Comparison of ENCODE assay signal across 24 mouse cellular contexts in the genomic region with DNA sequence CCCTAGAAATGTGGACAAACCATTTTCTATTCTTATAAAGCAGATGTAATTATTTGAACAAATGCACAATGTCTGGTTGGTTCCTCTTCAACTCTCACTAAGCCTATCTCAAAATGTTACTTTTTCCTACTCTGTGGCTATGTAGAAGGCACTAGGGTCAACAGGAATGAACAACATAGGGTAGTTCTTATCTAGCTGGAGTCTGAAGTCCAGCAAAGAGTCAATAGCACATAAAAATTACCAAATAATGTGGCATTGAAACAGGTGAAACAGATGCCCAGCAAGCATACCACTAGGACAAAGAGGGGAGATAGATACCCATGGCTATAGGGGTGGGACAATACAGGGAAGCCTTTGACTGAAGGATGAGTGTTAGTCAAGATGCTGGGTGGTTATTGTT. TPM values are rescaled to one million over a fixed set of nuclear protein-coding genes. Genes with fewer than 3 reads are reported as not detected.
DNase-seq lines count a peak whose midpoint lies in the region; ATAC-seq and TF ChIP-seq lines count a peak whose summit lies in the region.
"Had no signal": no experiment of that assay in that cellular context is flagged by ENCODE, and none has a peak within 500 bp of the region (broad histone marks: within the 10 kb centered on the region; RNA-seq: fewer than 3 reads in every experiment).

No protein-coding gene starts in this region.

- no peak overlapping the region for H3K4me3 ChIP-seq in hindbrain, postnatal 0 days (ENCODE audit: low read length)
- H3K4me3 ChIP-seq in hindbrain, embryonic 11.5 days (ENCODE audit: low read depth, low read length): no peak overlapping the region
- H3K4me3 ChIP-seq in intestine, embryonic 15.5 days (replicated peaks): no peak overlapping the region
- H3K4me3 ChIP-seq in liver, embryonic 14.5 days (ENCODE audit: insufficient read depth in 1 of 2, low read depth in 2 of 2, low read length in 2 of 2): no peak overlapping the region
- H3K4me3 ChIP-seq in stomach, embryonic 15.5 days (replicated peaks): no peak overlapping the region
- H3K4me3 ChIP-seq in midbrain, postnatal 0 days (ENCODE audit: low read depth, low read length): no peak overlapping the region
- H3K4me3 ChIP-seq in kidney, embryonic 16.5 days (ENCODE audit: low read length): no peak overlapping the region
- H3K4me3 ChIP-seq: forebrain, embryonic 13.5 days; hindbrain, embryonic 15.5 days; midbrain, embryonic 13.5 days had no signal

- no peaks in the 10 kb centered on the region; the same call in 1 of the 2 replicates for H3K4me1 ChIP-seq in hindbrain, postnatal 0 days (ENCODE audit: insufficient read depth, low read length)
- no peaks in the 10 kb centered on the region for H3K4me1 ChIP-seq in hindbrain, embryonic 11.5 days (replicated peaks; ENCODE audit: control insufficient read depth, insufficient read depth, low read length)
- H3K4me1 ChIP-seq in intestine, embryonic 15.5 days (replicated peaks): no peaks in the 10 kb centered on the region
- peaks cover 2 to 6% of the 10 kb centered on the region in 2 experiments; a peak in 1 of 4 replicates for H3K4me1 ChIP-seq in liver, embryonic 14.5 days (replicated peaks; ENCODE audit: control insufficient read depth in 2 of 2, insufficient read depth in 2 of 2, low read length in 1 of 2)
- H3K4me1 ChIP-seq in stomach, embryonic 15.5 days: 0 out of 2 replicates have a peak, but pooled peaks cover 4% of the 10 kb centered on the region
- H3K4me1 ChIP-seq in midbrain, postnatal 0 days (ENCODE audit: insufficient read depth, low read length): no peaks in the 10 kb centered on the region
- peaks cover 9% of the 10 kb centered on the region; the same call in 1 of the 2 replicates for H3K4me1 ChIP-seq in kidney, embryonic 16.5 days (ENCODE audit: insufficient read depth, low read length)

- no peaks in the 10 kb centered on the region for H3K27me3 ChIP-seq in hindbrain, postnatal 0 days (ENCODE audit: insufficient read depth, low read length)
- H3K27me3 ChIP-seq in hindbrain, embryonic 11.5 days (ENCODE audit: control insufficient read depth, insufficient read depth, low read length): no peaks in the 10 kb centered on the region
- no peaks in the 10 kb centered on the region for H3K27me3 ChIP-seq in intestine, embryonic 15.5 days (replicated peaks)
- no peaks in the 10 kb centered on the region for H3K27me3 ChIP-seq in liver, embryonic 14.5 days (ENCODE audit: control insufficient read depth, insufficient read depth, low read length)
- H3K27me3 ChIP-seq in stomach, embryonic 15.5 days (replicated peaks): no peaks in the 10 kb centered on the region
- no peaks in the 10 kb centered on the region for H3K27me3 ChIP-seq in midbrain, postnatal 0 days (ENCODE audit: insufficient read depth, low read length)
- no peaks in the 10 kb centered on the region; the same call in 1 of the 2 replicates for H3K27me3 ChIP-seq in kidney, embryonic 16.5 days (ENCODE audit: insufficient read depth, low read length)
- H3K27me3 ChIP-seq: heart, embryonic 13.5 days had no signal

- no peaks in the 10 kb centered on the region; the same call in 1 of the 2 replicates for H3K9me3 ChIP-seq in hindbrain, postnatal 0 days (ENCODE audit: low read length)
- no peaks in the 10 kb centered on the region for H3K9me3 ChIP-seq in hindbrain, embryonic 11.5 days (ENCODE audit: control insufficient read depth, low read length)
- no peaks in the 10 kb centered on the region for H3K9me3 ChIP-seq in intestine, embryonic 15.5 days
- H3K9me3 ChIP-seq in liver, embryonic 14.5 days (ENCODE audit: control insufficient read depth, low read length): no peaks in the 10 kb centered on the region
- H3K9me3 ChIP-seq in stomach, embryonic 15.5 days: no peaks in the 10 kb centered on the region
- no peaks in the 10 kb centered on the region for H3K9me3 ChIP-seq in midbrain, postnatal 0 days (ENCODE audit: low read length)
- H3K9me3 ChIP-seq in kidney, embryonic 16.5 days (ENCODE audit: low read length): peaks cover 5% of the 10 kb centered on the region; the same call in 1 of the 2 replicates
- H3K9me3 ChIP-seq: hindbrain, embryonic 15.5 days had no signal

- no peak overlapping the region for H3K27ac ChIP-seq in hindbrain, postnatal 0 days
- H3K27ac ChIP-seq in hindbrain, embryonic 11.5 days (ENCODE audit: low read depth, low read length): no peak overlapping the region
- H3K27ac ChIP-seq in intestine, embryonic 15.5 days: no peak overlapping the region; the same call in 1 of the 2 replicates
- no peak overlapping the region for H3K27ac ChIP-seq in liver, embryonic 14.5 days
- no peak overlapping the region for H3K27ac ChIP-seq in stomach, embryonic 15.5 days
- no peak overlapping the region for H3K27ac ChIP-seq in midbrain, postnatal 0 days (ENCODE audit: low read depth, low read length)
- H3K27ac ChIP-seq in kidney, embryonic 16.5 days (ENCODE audit: low read length): no peak overlapping the region
- H3K27ac ChIP-seq: forebrain, embryonic 13.5 days; heart, embryonic 13.5 days; hindbrain, embryonic 15.5 days; macrophage; midbrain, embryonic 13.5 days had no signal

- no peak for TF ChIP-seq EP300 in liver, embryonic 14.5 days (IDR thresholded peaks at IDR 0.05; ENCODE audit: low read depth)

- ATAC-seq in hindbrain, postnatal 0 days: no peak
- ATAC-seq in hindbrain, embryonic 11.5 days (ENCODE audit: low FRiP score): no peak
- ATAC-seq in intestine, embryonic 15.5 days: peak; percentile 4; the same call in 1 of the 2 replicates
- ATAC-seq in liver, embryonic 14.5 days (ENCODE audit: insufficient read depth): no peak
- ATAC-seq in stomach, embryonic 15.5 days (ENCODE audit: insufficient read depth, low FRiP score, low read depth): no peak
- no peak for ATAC-seq in midbrain, postnatal 0 days (ENCODE audit: low FRiP score)
- ATAC-seq in kidney, embryonic 16.5 days (ENCODE audit: low FRiP score, low TSS enrichment): no peak
- ATAC-seq: forebrain, embryonic 13.5 days; lung, postnatal 0 days; midbrain, embryonic 13.5 days had no signal

- H3K4me2 ChIP-seq in hindbrain, postnatal 0 days (ENCODE audit: low read depth, low read length): 0 out of 2 replicates have a peak overlapping the region, but pooled peaks have one; percentile 96
- no peak overlapping the region for H3K4me2 ChIP-seq in hindbrain, embryonic 11.5 days (replicated peaks; ENCODE audit: low read depth, low read length)
- H3K4me2 ChIP-seq in intestine, embryonic 15.5 days (replicated peaks): peak overlapping the region; percentile 93; the same call in 1 of the 2 replicates
- peak overlapping the region; percentile 81 for H3K4me2 ChIP-seq in liver, embryonic 14.5 days (ENCODE audit: low read depth)
- peak overlapping the region; percentile 92; the same call in 1 of the 2 replicates for H3K4me2 ChIP-seq in stomach, embryonic 15.5 days
- no peak overlapping the region for H3K4me2 ChIP-seq in midbrain, postnatal 0 days (ENCODE audit: low read depth, low read length, poor library complexity, severe bottlenecking)
- no peak overlapping the region for H3K4me2 ChIP-seq in kidney, embryonic 16.5 days (replicated peaks; ENCODE audit: low read depth, low read length)
- H3K4me2 ChIP-seq: forebrain, embryonic 13.5 days; midbrain, embryonic 13.5 days had no signal

- H3K36me3 ChIP-seq in hindbrain, postnatal 0 days (ENCODE audit: insufficient read depth, low read length): no peaks in the 10 kb centered on the region
- no peaks in the 10 kb centered on the region for H3K36me3 ChIP-seq in hindbrain, embryonic 11.5 days (ENCODE audit: control insufficient read depth, insufficient read depth, low read length)
- H3K36me3 ChIP-seq in intestine, embryonic 15.5 days: no peaks in the 10 kb centered on the region
- no peaks in the 10 kb centered on the region for H3K36me3 ChIP-seq in liver, embryonic 14.5 days (replicated peaks; ENCODE audit: control insufficient read depth, insufficient read depth, low read depth)
- no peaks in the 10 kb centered on the region for H3K36me3 ChIP-seq in stomach, embryonic 15.5 days
- no peaks in the 10 kb centered on the region for H3K36me3 ChIP-seq in midbrain, postnatal 0 days (ENCODE audit: insufficient read depth, low read length)
- H3K36me3 ChIP-seq in kidney, embryonic 16.5 days (ENCODE audit: insufficient read depth, low read length): no peaks in the 10 kb centered on the region; the same call in 1 of the 2 replicates

- DNase-seq in hindbrain, postnatal 0 days (ENCODE audit: low spot score): no peak
- DNase-seq in hindbrain, embryonic 11.5 days (ENCODE audit: low spot score): no peak
- DNase-seq in liver, embryonic 14.5 days (ENCODE audit: low read depth in 3 of 3, low spot score in 3 of 3): no peak
- no peak for DNase-seq in midbrain, postnatal 0 days (ENCODE audit: low spot score)
- no peak for DNase-seq in lung, postnatal 36 days
- DNase-seq: adrenal gland, postnatal 14 days; cerebellum, adult 18-20 months; cerebellum, postnatal 14 days; gastrocnemius, postnatal 36 days; heart, postnatal 10 days; kidney, postnatal 25 days; layer of hippocampus, postnatal 36 days; lung, adult 18-20 months; thymus, adult 18-20 months; thymus, postnatal 25 days had no signal

- H3K9ac ChIP-seq in hindbrain, postnatal 0 days (replicated peaks; ENCODE audit: low read length): no peak overlapping the region
- no peak overlapping the region for H3K9ac ChIP-seq in hindbrain, embryonic 11.5 days (ENCODE audit: low read depth, low read length)
- H3K9ac ChIP-seq in intestine, embryonic 15.5 days: no peak overlapping the region
- no peak overlapping the region for H3K9ac ChIP-seq in liver, embryonic 14.5 days (replicated peaks)
- no peak overlapping the region for H3K9ac ChIP-seq in stomach, embryonic 15.5 days
- no peak overlapping the region for H3K9ac ChIP-seq in midbrain, postnatal 0 days (replicated peaks; ENCODE audit: low read length, poor library complexity, severe bottlenecking)
- no peak overlapping the region for H3K9ac ChIP-seq in kidney, embryonic 16.5 days (replicated peaks; ENCODE audit: low read length)
- H3K9ac ChIP-seq: forebrain, embryonic 13.5 days; heart, embryonic 13.5 days; hindbrain, embryonic 15.5 days; midbrain, embryonic 13.5 days had no signal

- TF ChIP-seq CTCF in hindbrain, postnatal 0 days (IDR thresholded peaks at IDR 0.05; ENCODE audit: low read depth): no peak
- TF ChIP-seq CTCF in liver, embryonic 14.5 days (IDR thresholded peaks at IDR 0.05; ENCODE audit: low read depth): no peak
- no peak for TF ChIP-seq CTCF in midbrain, postnatal 0 days (IDR thresholded peaks at IDR 0.05)

RNA-seq across cellular contexts. Expression of gene Ggact, which starts 2.3 kb away (rescaled TPM):
- 18.4 and 36.5 TPM in 2 replicates for total RNA-seq in hindbrain, postnatal 0 days (2014; rRNA removed)
- polyA plus RNA-seq in hindbrain, postnatal 0 days (2015; fragmentation: Nextera tagmentation; extraction: Ambion mirVana): 27.9 and 29.1 TPM in 2 replicates
- polyA plus RNA-seq in hindbrain, embryonic 11.5 days (2014; fragmentation: Nextera tagmentation; extraction: Ambion mirVana): 5.1 and 5.6 TPM in 2 replicates
- polyA plus RNA-seq in intestine, embryonic 15.5 days (2015; fragmentation: Nextera tagmentation; extraction: Ambion mirVana): 45.1 and 50.3 TPM in 2 replicates
- polyA plus RNA-seq in liver, embryonic 14.5 days (2012; rRNA removed): 12.4 and 13.1 TPM in 2 replicates
- polyA plus RNA-seq in liver, embryonic 14.5 days (2014; fragmentation: Nextera tagmentation; extraction: Ambion mirVana): 14.7 and 16.0 TPM in 2 replicates
- polyA plus RNA-seq in stomach, embryonic 15.5 days (2015; fragmentation: Nextera tagmentation; extraction: Ambion mirVana): 32.7 and 36.0 TPM in 2 replicates
- total RNA-seq in midbrain, postnatal 0 days (2014; rRNA removed): 23.3 and 24.2 TPM in 2 replicates
- polyA plus RNA-seq in midbrain, postnatal 0 days (2015; fragmentation: Nextera tagmentation; extraction: Ambion mirVana): 24.0 and 25.4 TPM in 2 replicates
- polyA plus RNA-seq in kidney, embryonic 16.5 days (2015; fragmentation: Nextera tagmentation; extraction: Ambion mirVana): 19.2 and 20.5 TPM in 2 replicates

Comparison
In these comparisons a context has a peak if more than half of its experiments do, and no peak if none do; other contexts are left out.
1. H3K4me2 ChIP-seq: peak in hindbrain, postnatal 0 days (single experiment), intestine, embryonic 15.5 days (single experiment), liver, embryonic 14.5 days (single experiment) and stomach, embryonic 15.5 days (single experiment); none in hindbrain, embryonic 11.5 days (single experiment), midbrain, postnatal 0 days (single experiment) and kidney, embryonic 16.5 days (single experiment).